Mouse (Mus musculus) cerebellum, postnatal 25 days (tissue): ENCODE results near the gene Pla2g4b.
A peak's percentile ranks its signal among the peaks of the same experiment; 100 is the strongest.

ENCODE experiments used
- DNase-seq, 2 experiments: peaks; one replicate each; pipeline ENCODE4 v3.0.0; 2021; ENCODE audit warnings: mixed read lengths in 2 of 2

Gene Pla2g4b

DNA sequence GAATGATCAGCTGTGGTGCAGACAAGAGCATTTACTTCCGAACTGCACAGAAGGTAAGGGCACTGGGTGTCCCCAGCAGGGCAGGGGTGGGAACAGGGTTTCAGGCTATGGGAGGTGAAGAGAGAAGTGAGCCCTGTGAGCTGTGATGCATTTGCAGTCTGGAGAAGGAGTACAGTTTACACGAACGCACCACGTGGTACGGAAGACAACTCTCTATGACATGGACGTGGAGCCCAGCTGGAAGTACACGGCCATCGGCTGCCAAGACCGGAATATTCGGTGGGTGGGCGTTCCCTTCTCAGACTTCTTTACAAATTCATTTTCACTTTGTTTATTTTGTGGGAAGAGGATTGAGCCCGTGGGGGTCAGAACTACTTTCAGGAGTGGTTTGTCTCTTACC is 15.6 kb upstream of the Pla2g4b start:
- no peak for DNase-seq

DNA sequence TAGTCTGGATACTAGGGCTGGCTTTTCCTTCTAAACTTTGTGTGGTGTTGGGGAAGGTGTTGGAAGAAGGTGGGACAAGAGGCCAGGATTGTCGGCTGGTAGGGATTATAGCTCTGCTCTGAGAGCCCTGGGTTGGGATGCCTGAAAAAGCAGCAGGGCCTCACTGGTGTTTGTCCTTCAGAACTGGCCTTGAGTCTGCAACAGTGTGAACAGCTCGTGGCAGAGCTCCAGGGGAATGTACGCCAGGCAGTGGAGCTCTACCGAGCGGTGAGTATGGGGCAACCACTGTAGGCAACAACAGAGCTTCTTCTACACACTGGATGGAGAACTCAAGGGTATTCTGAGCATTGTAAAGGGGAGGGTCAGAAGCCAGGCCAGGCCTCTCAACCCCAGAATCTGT is 8.9 kb upstream of the Pla2g4b start:
- no peak for DNase-seq

DNA sequence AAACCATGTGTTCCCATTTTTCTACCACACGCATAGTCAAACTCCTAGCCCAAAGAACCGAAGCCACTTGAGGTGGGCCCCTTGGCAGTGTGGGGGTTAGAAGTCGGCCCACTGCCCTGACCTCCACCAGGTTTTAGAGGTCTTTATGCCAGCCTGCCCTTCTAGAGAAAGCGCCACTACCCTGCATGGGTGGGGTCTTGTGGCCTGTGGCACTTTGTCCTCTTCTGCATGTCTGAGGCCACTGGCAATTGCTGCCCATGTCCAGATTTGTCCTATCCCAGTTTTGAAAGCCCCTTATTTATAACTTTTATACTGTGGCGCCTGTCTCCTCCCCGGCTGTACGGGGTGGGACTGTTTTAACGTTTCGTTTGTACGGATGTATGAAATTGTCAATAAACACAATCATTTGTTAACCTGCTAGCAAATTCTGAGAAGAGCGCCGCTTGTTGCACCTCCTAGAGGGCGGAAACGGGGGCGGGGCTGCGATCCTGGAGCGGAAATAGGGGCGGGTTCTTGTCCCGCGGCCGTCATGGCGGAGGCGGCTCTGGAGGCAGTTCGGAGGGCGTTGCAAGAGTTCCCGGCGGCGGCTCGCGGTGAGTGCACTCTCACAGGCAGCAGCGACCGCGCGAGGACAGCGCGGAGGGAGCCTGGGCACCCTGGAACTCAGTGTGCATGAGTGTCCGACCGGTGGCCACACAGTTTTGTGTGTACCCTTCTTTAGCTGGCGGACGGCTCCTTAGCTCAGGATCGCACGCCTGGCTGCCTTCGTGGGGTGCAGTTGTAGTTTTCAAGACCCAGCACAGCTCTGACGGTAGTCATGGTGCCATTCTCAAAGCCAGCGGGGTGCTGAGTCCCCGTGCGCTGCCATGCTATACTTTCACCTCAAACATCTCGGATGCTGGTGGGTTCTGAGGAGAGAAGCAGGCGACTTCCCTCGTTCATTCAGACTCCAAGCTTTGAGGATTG is 6.0 kb upstream of the Pla2g4b start, which contains the start of the genes Jmjd7 and Gm28042:
Gene Jmjd7, plus strand, starts transcription at position 500 of the 966 bp plus-strand sequence.
Gene Gm28042, plus strand, starts transcription at position 510 of the 966 bp plus-strand sequence.
- DNase-seq = peak; percentile 92 to 95

DNA sequence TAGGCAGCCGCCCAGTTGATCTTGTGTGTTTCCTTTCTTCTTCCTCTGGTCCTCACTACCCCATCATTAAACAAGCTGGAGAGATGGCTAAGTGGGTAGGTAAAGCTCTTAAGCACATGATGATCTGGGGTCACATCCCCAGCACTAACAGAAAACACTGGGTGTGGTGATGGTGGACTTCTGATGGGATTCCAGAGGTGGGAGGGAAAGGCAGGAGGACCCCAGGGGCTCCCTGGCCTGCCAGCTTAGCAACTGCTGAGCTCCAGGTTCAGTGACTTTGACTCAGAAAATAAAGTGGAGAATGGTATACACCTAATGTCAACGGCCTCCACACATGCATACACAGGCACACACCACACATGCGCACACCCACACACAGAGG is 5.3 kb upstream of the Pla2g4b start:
- no peak for DNase-seq

DNA sequence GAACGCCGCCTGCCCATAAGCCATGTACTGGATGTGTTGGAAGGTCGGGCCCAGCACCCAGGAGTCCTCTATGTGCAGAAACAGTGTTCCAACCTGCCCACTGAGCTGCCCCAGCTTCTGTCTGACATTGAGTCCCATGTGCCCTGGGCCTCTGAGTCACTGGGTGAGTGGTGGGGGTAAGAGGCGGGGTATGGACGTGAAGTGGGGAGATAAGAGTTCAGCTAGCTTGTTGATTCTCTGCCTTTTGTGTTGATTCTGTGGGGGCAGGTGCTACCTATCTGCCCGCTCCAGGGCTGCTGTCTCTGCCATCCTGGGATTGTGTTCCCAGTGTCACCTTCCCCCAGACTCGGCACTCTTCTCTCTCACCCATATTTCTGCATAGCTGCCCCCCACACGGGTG is 2.8 kb upstream of the Pla2g4b start:
- DNase-seq = no peak

DNA sequence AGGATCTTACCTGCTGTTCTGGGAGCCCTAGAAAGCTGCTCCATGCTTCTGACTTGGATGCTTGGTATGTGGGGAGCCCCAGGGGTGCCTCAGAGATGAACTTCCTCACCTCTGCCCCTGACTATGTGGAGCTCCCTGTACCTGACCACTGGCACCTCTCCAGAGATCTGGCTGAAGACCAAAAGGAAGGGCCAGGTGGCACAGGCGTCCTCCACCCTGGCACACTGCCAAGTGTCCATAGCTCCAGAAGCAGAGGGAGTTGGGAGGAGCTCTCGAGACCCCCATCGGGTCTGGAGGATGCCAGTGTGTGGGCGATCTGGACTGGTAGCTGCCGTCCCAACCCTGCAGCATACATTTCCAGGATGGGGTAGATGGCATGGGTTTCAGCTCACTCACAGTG is 509 bp downstream of the Pla2g4b start:
- DNase-seq = peak; percentile 73 to 83

DNA sequence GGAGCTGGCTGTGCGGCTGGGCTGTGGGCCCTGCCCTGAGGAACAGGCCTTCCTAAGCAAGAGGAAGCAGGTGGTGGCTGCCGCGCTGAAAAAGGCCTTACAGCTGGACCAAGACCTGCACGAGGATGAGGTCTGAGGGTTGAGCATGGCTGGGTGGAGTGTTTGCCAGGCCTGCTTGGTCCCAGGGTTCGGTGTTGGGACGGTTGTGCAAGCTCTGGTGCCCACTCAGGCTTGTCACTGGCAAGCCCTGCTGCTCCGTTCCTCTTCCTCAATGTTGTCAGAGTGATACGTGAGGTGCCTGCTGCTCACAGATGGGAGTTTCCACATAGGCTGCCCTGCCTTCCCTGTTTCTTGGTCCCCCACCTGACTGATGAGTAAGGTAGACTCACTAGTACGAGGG is 4.5 kb downstream of the Pla2g4b start:
- no peak for DNase-seq

DNA sequence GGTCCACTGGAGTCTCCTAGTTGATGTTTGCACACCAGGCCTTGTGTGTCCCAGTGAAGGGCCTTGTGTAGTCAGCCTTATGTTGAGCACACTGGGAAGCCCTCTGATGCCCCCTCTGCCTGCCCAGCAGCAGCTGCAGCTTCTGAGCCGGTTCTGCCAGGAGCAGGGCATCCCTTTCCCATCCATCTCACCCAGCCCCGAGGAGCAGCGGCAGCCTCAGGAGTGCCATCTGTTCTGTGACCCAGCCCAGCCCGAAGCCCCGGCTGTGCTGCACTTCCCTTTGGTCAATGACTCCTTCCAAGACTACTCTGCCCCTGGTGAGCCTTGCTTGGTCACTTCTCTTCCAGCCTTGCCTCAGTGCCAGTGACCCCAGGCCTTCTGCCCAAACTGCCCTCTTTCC is 7.8 kb downstream of the Pla2g4b start:
- DNase-seq = peak; percentile 58 to 64

DNA sequence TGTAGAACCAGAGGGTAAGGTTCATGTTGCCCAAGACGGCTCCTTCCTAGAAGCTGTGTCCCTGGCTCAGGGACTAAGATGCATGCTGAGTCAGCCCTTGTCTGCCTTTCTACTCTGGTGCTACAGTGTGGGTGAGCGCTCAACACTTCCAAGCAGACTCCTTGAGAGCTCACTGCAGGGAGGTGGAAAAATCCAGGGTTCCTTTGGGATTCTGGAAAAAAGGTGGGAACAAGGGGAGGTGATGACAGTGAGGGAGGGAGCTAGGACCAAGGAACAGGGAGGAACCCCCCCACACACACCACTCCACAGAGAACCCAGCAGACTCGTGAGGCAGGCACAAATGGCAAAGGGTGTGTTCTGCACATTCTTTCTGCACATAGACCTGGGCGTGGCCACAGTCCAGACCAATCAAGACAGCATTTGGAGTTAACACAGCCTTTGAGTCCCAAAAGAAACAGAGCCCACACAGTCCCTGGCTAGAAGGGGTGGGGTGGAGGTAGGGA is 10.9 kb downstream of the Pla2g4b start:
- no peak for DNase-seq

DNA sequence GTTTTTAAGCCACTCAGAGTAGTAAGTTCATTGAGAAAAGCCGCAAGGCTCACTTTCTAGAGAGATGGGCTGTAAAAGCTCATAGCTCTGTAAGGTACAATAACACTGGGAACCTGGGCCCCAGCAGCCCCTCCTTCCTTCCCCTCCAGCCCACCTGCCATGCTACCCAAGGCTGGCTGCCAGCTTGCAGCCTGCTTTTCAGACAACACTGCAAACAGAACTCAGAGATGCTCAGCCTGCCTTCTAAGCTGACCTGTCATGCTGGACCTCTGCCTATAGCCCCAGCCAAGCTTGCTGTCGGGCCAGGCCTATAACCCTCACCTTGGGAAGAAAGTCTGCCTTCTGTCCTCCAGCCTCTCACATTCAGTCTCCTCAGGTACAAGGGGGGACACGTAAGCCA is 11.5 kb downstream of the Pla2g4b start:
- peak in 1 of 2 experiments; percentile 32 for DNase-seq

DNA sequence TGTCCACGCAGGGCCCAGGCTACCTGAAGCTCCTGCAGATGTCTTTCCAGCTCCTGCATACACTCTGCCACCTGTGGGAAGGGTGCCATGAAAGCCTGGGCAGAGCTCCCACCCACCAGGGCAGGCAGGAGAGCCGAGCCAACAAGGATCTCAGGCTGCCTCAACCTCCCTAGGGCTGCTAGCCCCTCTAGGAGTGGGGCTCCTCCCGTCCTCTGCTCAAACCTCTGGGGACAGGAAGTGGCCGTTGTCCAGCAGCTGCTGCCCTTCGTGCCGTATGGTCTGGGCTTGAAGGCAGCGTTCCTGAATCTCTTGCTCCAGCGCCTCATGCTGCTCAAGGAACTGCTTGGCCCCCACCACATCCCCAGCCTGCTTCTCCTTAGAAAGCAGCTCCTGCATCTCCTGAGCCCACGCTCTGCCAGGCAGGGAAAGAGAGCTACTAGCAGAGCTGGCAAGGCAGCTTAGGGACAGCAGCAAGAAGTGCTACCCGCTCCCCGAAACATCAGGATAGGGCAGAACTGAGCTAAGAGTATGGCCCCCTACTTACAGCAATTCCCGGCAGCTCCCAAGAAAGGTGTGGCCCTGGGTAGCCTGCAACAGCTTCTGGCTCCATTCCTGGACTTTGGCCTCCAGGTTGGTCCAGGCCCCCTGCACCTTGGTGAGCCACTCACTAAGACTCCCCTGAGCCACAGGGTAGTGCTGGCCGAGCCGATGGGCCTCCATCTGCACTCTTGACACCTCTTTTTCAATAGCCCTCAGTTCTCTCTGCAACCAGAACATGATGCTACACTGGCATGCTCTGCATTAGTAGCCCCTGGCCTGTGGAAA is 13.5 kb downstream of the Pla2g4b start:
- no peak for DNase-seq

DNA sequence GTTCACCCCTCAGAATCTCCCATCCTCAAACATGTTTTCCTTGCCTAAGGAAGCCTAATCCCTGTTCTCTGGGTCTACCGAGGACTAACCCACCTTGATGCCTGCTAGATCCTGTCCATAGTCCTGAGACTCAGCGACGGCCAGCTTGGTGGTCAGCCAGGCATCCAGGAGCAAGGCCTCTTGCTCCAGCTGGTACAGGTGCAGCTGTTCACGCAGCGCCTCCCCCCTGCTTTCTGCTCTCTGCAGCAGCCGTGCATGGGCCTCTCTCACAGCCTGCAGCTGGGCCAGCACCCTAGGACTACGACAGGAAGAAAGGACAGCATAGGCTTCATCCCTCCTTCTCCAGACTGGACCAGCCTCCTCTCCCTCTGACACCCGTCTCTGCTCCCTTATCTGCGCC is 15.0 kb downstream of the Pla2g4b start:
- no peak for DNase-seq

DNA sequence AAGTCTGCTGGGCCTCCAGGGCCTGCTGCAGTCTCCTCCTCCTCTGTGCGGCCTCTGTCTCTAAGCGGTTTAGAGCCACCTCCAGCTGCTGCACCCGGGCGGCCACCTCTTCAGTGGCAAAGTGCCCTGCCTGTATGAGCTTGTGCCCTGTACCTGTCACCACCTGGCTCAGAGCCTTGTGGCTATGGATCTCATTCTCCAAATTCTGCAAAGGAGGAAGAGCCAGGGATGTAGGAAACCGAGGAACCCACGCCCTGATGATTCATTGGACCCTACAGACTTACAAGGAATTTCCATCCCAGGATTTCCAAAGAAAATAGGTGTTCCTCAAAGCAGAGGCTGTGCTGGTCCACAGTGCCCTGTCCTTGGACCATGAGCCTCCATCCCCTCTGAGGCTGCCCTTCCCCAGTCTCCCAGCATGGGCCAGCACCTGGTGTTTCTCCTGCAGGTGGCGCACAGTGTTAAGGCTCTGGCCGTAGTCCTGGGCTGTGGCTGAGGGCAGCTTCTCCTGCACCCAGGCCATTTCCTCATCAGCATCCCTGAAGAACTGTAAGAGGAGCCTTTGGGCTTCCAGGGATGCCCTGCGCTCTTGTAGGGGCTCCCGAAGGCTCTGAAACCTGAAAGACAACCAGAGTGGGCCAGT is 16.5 kb downstream of the Pla2g4b start:
- peak; percentile 47 to 69 for DNase-seq

DNA sequence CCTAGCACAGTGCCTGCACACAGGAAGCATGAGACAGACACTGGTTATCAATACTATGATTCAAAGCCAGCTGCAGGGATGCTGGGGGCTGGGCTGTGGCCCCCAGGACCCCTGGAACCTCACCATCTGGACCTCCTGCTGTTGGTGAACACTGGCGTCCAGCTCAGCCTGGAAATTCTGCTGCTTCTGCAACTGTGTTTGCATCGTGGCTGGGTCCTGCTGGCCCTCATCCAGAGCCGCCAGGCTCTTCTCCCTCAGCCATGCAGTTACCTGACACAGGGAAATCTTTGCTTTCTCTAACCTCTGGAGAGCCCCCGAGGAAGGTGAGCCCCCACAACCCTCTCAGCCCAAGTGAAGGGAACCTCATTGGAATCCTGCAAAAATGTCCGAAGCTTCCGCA is 18.2 kb downstream of the Pla2g4b start:
- DNase-seq = no peak

DNA sequence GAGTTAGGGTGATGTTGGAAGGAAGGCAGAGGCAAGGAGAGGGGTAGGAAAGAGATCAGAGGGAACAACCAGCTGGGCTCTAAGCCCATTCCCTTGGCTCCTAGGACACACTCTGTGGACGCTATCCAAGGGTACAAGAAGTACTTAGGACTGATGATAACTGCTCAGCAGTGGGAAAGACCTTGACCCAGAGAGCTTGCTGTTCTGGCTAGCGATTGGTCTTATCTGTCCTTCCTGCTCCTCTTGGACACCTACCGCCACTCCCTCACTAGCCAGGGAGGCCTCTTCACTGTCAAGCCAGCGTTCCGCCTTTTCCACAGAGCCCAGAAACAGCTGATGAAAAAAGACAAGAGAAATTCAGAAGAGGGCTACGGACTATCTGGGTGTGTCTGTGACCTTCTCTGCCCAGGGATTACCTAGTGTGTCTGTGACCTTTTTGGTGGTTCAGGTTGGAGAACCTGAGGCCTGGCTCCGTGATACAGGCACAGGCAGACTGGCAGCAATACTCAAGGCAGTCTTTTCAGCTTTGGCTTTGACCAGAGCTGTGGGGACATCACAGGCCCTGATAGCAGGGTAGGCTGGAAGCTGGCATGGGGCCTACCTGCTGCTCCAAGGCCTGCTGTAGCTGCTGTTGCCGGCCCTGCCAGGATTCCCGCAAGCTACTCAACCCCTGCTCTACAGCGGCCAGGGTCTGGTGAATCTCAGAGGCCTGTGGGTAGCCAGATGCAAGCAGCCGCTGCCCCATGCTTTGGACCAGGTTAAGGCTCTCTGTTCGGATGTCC is 21.7 kb downstream of the Pla2g4b start:
- no peak for DNase-seq

DNA sequence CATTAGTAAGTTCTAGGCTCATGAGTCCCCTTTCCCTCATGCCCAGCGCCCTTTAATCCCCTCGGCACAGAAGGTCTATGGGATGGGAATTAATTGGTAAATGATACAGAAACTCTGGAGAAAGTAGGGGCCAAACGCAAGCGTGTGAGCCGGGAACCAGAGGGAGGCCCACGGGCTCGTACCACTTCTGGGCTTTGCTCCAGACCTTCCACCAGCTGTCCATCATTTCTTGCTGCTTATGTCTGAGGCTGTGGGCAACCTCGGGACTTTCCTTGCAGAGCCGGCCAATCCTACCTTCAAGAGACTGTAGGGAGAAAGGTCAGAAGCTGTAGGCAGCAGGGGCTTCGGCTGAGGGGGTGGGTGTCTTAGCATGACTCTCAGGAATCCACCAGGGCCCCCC is 22.7 kb downstream of the Pla2g4b start:
- DNase-seq = no peak

DNA sequence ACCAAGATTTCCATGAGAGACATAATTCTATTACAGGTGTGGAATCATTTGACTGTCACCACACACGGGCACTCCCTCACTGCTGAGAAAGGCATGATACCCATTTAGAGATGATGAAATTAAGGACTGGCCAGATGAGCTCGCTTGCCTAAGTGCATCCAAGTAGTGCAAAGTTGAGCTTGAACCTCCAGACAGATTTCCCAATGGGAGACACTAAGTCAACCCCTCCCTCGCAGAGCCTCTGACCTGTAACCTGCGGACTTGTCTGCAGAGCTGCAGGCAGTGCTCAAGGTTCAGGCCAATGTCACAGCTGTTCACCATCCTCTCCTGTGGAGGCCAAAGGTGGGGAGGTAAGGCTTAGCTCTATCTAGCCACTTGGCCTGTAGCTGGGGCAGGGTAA is 25.6 kb downstream of the Pla2g4b start:
- no peak for DNase-seq

DNA sequence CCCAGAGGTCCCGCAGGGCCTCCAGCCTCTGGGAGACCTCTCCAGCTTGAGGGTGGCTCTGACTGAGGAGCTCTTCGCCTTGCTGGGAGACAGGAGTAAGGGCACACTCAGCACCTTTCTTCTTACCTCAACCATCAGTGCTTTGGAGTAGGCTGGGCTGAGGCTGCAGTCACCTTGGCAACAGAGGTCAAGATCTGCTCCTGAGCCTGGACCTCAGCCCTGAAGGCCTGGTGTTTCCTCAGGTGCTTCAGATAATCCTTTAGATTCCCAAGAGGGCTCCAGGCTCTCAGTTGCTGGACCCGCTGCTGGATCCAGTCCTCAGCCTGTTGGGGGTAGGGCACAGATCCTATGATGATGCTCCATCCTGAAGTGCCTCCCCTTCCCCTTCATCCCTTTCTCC is 26.2 kb downstream of the Pla2g4b start:
- DNase-seq = no peak

DNA sequence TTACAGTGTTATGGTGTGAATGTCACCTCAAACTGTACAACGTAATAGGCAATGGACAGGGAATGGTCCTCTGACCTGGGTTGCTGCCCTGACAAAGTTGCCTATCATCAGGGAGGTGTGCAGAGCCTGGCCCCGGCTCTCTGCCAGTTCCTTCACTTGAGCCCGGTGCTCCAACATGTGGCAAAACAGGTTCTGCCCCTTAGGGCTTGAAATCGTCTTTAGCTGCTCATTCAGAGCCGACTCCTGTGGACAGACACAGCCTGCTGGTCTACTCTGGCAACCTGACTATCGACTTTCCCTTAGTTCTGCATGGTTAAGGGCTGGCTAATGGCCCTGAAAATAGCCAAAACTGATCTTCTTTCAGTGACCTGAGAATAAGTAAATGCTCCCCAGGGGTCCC is 27.0 kb downstream of the Pla2g4b start:
- no peak for DNase-seq

DNA sequence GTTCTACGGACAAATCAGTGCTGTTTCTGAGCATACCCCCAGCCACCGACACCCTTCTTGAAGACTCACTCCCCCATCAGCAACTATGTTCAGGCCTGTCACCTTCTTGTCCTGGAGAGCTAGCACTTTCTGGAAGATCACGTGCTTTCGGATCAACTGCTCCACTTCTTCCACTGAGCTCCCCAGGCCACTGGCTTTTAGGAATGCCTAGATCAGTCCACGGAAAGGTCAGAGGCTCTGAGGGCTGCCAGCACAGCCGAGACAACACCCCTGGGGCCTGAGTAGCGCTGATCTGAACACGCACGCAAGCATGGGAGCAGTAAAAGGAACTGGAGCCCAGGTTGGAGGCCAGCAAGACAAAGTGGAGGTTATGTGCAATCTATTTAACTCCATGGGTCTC is 27.4 kb downstream of the Pla2g4b start:
- no peak for DNase-seq

DNA sequence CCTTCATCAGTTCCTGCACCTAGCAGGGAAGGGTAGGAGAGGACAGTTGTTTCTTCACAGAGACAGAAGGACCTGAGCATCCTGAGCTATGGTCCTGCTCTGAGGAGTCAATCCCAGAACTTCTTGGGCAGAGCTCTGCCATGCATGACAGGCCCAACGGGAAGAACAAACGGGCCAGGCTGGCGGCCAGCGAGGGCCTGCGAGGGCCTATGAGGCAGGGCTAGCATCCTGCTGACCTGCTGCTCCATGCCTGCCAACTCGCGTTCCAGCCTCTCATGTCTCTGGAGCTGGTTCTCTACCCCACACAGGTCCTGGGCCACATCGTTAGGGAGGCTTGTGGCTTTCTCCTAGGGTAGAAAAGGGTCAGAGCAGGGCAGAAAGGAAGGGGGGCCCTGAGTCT is 29.0 kb downstream of the Pla2g4b start:
- DNase-seq = peak; percentile 35 to 61

DNA sequence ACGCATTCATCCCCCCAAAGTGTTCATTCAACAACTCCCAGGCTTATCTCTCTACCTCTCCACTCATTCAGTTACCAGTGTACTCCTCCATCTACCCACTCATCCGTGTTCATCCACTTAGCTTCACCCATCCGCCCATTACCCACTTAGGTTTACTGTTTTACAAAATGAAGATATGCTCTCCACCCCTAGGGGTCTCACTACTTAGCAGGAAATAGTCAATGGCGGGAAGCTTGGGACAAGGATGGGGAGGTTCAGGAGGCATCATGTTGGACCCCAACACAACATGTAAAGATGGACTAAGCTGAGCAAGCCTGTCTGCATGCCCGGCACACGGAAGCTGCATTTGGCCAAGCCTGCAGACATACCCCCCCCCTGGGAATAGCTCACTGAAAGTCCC is 31.4 kb downstream of the Pla2g4b start:
- no peak for DNase-seq
